Mouse (Mus musculus) embryo, embryonic 9.5 days (tissue): ENCODE data around the gene Eif3k.

Experiments used
- DNase-seq: peaks from one replicate; pipeline ENCODE4 v3.0.0-alpha.2; 2017; ENCODE audit errors: extremely low spot score

Gene Eif3k

DNA sequence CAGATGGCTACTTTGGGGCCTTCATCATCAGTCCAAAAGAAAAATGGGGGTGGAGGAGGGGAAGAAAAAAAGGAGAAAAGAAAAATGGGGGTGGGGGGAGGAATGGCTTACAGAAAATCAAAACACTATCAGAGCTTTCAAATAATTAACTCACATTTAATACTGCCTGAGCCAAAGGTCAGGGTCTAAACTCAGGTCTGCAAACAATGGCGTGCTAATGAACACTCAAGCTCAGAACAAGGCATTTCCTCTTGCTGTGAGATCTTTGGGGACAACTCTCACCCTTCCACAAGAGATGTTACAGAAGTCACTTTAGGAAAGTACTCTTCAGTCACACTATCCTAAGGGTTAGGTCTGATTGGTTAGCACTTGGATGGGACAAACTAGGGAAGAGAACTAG, 22.9 kb downstream of the Eif3k start:
- DNase-seq = no peak

GRCm38 (mm10) chr7:28957997-28958725, 23.5 kb downstream of the Eif3k start:
- DNase-seq = no peak

- DNase-seq = no peak
Measured at GRCm38 (mm10) chr7:28957286-28957685, 24.4 kb downstream of the Eif3k start.

- DNase-seq = no peak
Measured at GRCm38 (mm10) chr7:28956270-28956669, 25.4 kb downstream of the Eif3k start.

DNA sequence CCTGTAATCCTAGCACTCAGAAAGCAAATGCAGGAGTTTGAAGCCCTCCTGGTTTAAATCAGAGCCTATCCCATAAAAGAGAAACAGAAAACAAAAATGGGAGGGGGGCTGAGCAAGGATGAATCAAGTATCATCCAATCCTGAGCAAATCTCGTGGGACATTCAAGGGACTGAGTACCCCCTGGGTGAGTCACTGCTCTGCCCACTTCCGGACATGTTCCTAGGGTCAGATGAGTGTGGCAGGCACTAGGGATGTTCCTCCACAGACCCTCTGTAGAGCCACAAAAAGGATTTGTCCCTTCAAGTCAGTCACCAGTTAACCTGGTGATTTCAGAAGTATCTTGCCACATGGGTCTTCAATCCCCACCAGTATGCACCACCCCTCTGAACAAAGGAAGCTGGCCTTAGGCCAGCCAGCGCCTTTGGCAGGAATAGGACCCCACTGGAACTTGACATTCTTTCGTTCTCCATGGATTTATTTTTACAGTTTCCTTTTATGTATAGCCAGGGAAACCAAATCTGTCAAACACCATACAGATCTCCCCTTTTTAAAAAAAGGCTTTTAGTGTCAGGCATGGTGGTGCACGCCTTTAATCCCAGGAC, 26.3 kb downstream of the Eif3k start:
- DNase-seq = no peak

- DNase-seq = no peak
Measured at GRCm38 (mm10) chr7:28954773-28955172, 26.9 kb downstream of the Eif3k start.

DNA sequence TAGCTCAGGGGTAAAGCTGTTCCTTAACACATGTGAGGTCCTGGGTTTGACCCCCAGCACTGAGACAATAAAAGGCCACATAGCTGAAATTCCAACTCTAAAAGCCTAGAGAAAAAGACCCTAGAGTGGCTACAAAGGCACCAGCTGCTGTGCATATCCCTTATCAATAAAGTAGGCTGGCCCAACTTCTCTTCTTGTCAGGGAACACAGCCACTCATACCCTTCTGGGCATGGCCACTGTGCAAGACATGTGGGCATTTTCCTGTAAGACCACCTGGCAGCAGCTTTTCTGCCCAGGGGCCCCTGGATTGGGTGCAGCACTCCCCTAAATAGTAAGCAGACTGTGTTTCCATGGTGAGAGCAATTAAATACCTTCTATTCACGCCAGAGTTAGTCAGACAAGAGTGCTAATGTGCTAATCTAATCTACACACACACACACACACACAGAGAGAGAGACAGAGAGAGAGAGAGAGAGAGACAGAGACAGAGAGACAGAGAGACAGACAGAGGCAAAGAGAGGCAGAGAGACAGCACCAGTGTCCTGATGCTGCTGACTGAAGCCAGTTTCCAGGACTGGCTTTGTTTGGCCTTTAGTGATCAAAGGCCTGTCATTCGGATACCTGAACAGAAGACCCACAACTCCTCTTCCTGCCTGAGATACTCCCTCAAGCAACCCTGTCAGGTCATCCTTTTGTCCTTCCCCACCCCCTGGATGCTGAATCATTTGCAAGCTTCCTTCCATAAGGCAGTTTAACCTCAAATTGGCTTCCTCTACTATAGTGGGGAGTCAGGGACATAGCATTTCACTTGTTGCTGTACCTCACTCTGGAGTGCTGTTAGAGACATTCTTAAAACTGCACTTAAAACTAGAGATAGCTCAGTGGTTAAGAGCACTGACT, 27.9 kb downstream of the Eif3k start:
- peak; percentile 74 for DNase-seq

DNA sequence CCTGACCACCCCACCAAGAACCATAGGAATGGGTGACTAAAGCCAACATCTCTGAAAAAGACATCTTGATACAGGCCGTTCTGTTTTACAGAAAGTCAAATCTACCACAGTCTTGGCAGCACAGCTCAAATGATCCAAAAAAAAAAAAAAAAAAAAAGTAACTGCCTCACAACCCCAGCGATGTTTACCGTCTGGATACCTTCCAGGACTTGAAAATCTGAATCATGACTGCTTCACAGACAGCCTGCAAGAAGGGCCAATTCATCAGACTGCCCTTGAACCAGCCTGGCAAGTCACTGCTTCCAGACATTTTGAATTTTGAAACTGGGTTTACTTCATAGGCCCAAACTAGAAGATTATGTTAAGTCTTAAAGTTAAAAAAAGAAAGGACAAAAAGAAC, 28.9 kb downstream of the Eif3k start:
- DNase-seq = no peak

GRCm38 (mm10) chr7:28951764-28952163, 29.9 kb downstream of the Eif3k start:
- DNase-seq = no peak

- no peak for DNase-seq
Measured at GRCm38 (mm10) chr7:28950346-28951037, 31.2 kb downstream of the Eif3k start.

DNA sequence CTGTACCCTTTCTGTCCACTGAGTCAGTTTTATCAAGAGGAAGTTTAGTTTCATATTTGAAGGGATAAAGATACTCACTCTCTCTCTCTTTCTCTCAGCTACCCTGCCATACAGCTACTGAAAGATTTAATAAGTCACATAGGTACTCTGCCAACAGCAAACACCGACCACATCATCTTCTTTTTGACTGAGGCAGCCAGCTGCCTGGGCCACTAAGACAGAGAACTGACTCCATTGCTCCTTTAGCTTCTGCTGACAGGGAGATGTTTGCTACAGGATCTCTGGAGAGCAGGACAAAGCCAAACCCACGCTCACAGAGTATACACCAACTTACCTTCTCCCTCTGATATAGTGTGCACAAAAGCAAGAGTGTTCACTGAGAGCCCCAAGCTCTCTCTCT, 32.4 kb downstream of the Eif3k start:
- DNase-seq = no peak

- no peak for DNase-seq
Measured at GRCm38 (mm10) chr7:28948746-28949145, 32.9 kb downstream of the Eif3k start.

DNA sequence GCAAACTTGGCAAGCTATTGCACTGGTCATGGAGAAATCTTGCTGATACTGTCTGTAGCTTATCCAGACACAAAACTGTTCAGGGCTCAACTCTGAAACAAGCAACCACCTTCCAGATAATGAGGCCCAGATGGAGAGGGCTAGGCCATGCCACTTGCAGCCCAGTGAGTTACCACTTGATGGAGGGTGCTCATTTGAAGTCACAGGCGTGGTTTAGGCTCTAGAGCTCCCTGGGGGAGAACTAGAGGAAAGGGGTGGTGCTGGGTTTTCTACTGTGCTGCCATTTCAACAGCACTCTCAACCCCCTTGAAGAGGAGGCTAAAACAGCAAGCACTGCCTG, 35.4 kb downstream of the Eif3k start:
- DNase-seq = peak; percentile 44

- peak; percentile 81 for DNase-seq
Measured at GRCm38 (mm10) chr7:28945416-28946270, 36.0 kb downstream of the Eif3k start.

DNA sequence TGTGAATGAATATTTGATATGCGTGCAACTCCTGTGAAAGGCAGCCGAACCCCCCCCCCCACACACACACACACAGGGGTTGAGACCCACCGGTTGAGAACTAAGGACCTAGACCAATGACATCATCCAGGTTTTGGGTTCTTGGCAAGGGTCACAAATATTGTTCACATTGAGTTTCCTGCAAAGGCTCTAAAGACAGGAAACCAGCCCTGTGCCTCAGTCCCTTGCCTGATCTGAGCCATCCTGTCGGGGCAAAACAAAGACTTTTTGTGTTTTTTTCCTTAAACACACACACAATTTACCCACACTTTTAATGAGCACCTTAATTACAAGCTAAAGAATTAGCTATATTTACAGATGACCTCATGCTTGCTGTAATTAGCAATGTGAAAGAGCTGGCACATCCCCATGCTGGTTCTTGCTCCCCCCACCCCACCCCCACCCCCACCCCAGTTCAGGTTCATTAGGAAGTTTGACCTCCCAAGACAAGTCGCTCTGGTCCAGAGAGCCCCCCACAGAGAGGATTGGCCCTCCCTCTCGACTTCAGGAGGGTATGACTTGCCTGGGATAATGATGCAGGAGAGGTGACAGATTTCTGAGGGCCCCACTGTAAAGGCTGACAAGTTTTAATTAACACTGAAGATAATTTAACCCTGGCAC, 36.8 kb downstream of the Eif3k start:
- DNase-seq = no peak

DNA sequence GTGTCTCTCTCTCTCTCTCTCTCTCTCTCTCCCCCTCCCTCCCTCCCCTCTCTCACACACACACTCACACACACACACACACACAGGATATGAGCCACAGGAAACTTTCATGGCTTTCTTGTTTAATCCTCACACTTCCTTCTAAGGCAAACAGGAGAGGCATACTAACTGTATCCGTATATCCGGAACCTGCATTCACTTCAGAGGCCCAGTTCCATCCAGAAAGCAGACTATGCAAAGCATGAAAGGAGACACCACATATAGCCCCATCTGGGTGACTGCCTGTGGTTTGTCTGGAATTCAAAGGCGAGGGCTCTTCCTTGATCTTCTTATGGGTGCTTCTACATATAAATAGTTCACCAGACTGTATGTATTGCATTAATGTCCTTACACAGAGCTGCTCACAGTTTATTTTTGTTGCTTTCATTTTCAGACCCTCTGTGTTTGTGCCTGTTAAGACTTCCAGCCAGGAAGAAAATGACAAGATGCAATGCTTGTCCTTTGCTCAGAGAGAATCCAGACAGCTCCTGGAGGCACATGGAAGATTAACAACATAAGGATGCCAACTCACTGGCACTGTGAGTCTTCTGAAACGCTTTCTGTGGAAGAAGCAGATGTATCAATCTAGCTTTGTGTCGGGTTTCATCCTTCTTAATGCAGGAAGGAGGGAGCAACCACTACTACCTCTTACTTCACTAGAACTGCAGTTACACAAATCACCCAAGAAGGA, 38.0 kb downstream of the Eif3k start:
- DNase-seq = no peak

DNA sequence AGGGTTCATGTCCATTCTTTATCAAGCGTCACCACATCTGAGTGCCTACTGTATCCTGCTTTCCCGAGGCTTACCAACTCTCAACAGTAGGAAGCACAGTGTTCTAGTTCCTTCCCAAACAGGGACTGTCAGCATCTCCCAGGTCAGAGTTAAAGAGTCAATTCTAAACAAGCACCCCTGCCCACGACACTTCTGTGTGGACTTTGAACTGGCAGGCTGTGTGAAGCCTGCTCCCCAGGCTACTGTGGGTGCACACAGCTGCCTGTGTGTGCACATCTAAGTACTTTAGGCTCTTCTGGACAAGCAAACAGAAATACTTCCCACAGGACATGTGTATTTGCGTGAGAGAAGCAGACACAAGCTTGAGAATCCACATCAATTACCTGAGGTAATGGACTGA, 40.1 kb downstream of the Eif3k start:
- DNase-seq = no peak

- no peak for DNase-seq
Measured at GRCm38 (mm10) chr7:28941129-28941528, 40.5 kb downstream of the Eif3k start.

GRCm38 (mm10) chr7:28939418-28940183, 42.1 kb downstream of the Eif3k start:
- no peak for DNase-seq
